Comparison of ENCODE assay signal across 29 mouse cellular contexts in the genomic region with DNA sequence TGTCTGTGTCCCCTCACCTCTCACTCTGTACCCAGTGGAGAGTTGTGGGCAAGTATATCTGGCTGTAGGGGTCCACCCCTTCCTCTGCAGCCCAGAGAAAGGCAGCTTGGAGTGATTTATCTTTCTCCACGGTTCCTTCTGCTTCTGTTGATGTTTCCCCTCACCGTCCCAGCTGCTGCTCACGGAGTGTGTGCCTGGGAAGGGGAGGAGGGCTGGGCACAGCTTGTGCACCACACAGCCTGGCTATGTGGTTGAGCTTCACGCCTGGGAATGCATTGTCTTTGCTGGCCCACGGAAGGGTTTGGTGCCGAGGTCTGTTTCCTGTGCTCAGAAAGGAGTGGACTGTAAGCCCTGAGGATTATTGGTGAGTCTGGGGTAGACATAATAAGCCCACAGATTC. TPM values are rescaled to one million over a fixed set of nuclear protein-coding genes. Genes with fewer than 3 reads are reported as not detected.
DNase-seq lines count a peak whose midpoint lies in the region; ATAC-seq and TF ChIP-seq lines count a peak whose summit lies in the region.
"Had no signal": no experiment of that assay in that cellular context is flagged by ENCODE, and none has a peak within 500 bp of the region (broad histone marks: within the 10 kb centered on the region; RNA-seq: fewer than 3 reads in every experiment).

No protein-coding gene starts in this region.

- H3K36me3 ChIP-seq in heart, embryonic 13.5 days = peaks cover 82% of the 10 kb centered on the region
- no peaks in the 10 kb centered on the region for H3K36me3 ChIP-seq in lung, postnatal 0 days (ENCODE audit: insufficient read depth, low read length)
- H3K36me3 ChIP-seq: embryonic facial prominence, embryonic 12.5 days; limb, embryonic 13.5 days; liver, embryonic 13.5 days; midbrain, embryonic 15.5 days; stomach, embryonic 15.5 days had no signal

- no peaks in the 10 kb centered on the region for H3K27me3 ChIP-seq in heart, embryonic 13.5 days (replicated peaks)
- H3K27me3 ChIP-seq in lung, postnatal 0 days (replicated peaks; ENCODE audit: insufficient read depth, low read length) = no peaks in the 10 kb centered on the region
- H3K27me3 ChIP-seq: embryonic facial prominence, embryonic 12.5 days; limb, embryonic 13.5 days; liver, embryonic 13.5 days; midbrain, embryonic 15.5 days; stomach, embryonic 15.5 days had no signal

- peak overlapping the region; percentile 39 for H3K27ac ChIP-seq in heart, embryonic 13.5 days (replicated peaks)
- no peak overlapping the region for H3K27ac ChIP-seq in lung, postnatal 0 days (ENCODE audit: low read length)
- H3K27ac ChIP-seq in layer of hippocampus, adult 2 months = no peak overlapping the region
- H3K27ac ChIP-seq: embryonic facial prominence, embryonic 12.5 days; hindbrain, postnatal 0 days; limb, embryonic 13.5 days; liver, embryonic 13.5 days; midbrain, embryonic 15.5 days; stomach, embryonic 15.5 days had no signal

- H3K4me2 ChIP-seq in heart, embryonic 13.5 days = no peak overlapping the region
- H3K4me2 ChIP-seq in lung, postnatal 0 days (replicated peaks; ENCODE audit: low read depth, low read length) = no peak overlapping the region
- H3K4me2 ChIP-seq: embryonic facial prominence, embryonic 12.5 days; limb, embryonic 13.5 days; liver, embryonic 13.5 days; midbrain, embryonic 15.5 days; stomach, embryonic 15.5 days had no signal

- TF ChIP-seq EP300 in lung, postnatal 0 days (IDR thresholded peaks at IDR 0.05) = no peak

- H3K9ac ChIP-seq in heart, embryonic 13.5 days = peak overlapping the region; percentile 30
- no peak overlapping the region for H3K9ac ChIP-seq in lung, postnatal 0 days (replicated peaks; ENCODE audit: low read depth)
- H3K9ac ChIP-seq: embryonic facial prominence, embryonic 12.5 days; forebrain, postnatal 0 days; limb, embryonic 13.5 days; liver, embryonic 13.5 days; midbrain, embryonic 15.5 days; stomach, embryonic 15.5 days had no signal

- no peak overlapping the region for H3K4me3 ChIP-seq in heart, embryonic 13.5 days
- H3K4me3 ChIP-seq in lung, postnatal 0 days (ENCODE audit: low read depth, low read length) = no peak overlapping the region
- H3K4me3 ChIP-seq in layer of hippocampus, adult 2 months = no peak overlapping the region
- H3K4me3 ChIP-seq: embryonic facial prominence, embryonic 12.5 days; limb, embryonic 13.5 days; liver, embryonic 13.5 days; midbrain, embryonic 15.5 days; stomach, embryonic 15.5 days had no signal

- no peaks in the 10 kb centered on the region for H3K9me3 ChIP-seq in heart, embryonic 13.5 days
- no peaks in the 10 kb centered on the region for H3K9me3 ChIP-seq in lung, postnatal 0 days (ENCODE audit: low read length)
- H3K9me3 ChIP-seq: embryonic facial prominence, embryonic 12.5 days; limb, embryonic 13.5 days; liver, embryonic 13.5 days; midbrain, embryonic 15.5 days; stomach, embryonic 15.5 days had no signal

- H3K4me1 ChIP-seq in heart, embryonic 13.5 days = peaks cover 45% of the 10 kb centered on the region
- H3K4me1 ChIP-seq in lung, postnatal 0 days (ENCODE audit: insufficient read depth, low read depth, low read length) = no peaks in the 10 kb centered on the region
- H3K4me1 ChIP-seq: midbrain, embryonic 15.5 days; stomach, embryonic 15.5 days had no signal

- TF ChIP-seq CTCF in lung, postnatal 0 days (IDR thresholded peaks at IDR 0.05) = no peak
- TF ChIP-seq CTCF in layer of hippocampus, adult 2 months (conservative IDR thresholded peaks at IDR 0.05) = no peak

- DNase-seq in heart, adult 9 months (ENCODE audit: low spot score in 2 of 2) = no peak
- no peak for DNase-seq in lung, postnatal 0 days (ENCODE audit: low spot score)
- no peak for DNase-seq in lung, postnatal 4 days
- DNase-seq in embryo, embryonic 11 days = peak; percentile 47
- DNase-seq in layer of hippocampus, adult 2 months (ENCODE audit: low spot score in 2 of 2) = no peak
- no peak for DNase-seq in layer of hippocampus, adult 18-20 months (ENCODE audit: low spot score in 2 of 2)
- DNase-seq: adrenal gland, postnatal 10 days; cerebellum, adult 8-10 months; cerebellum, postnatal 36 days; forebrain, postnatal 0 days; gastrocnemius, postnatal 36 days; heart, postnatal 4 days; kidney, adult 9 months; liver, embryonic 13.5 days; lung, adult 2 months; thymus, postnatal 25 days had no signal

- WGBS in heart, embryonic 13.5 days = 30% methylated on average over 6 of the region's 6 CpGs
- 18% methylated on average over 6 of the region's 6 CpGs for WGBS in lung, postnatal 0 days

- ATAC-seq in heart, embryonic 13.5 days (ENCODE audit: extremely low read depth, insufficient number of reproducible peaks, low FRiP score, low TSS enrichment) = no peak; the same call in 1 of the 2 replicates
- ATAC-seq in lung, postnatal 0 days = peak; percentile 47
- ATAC-seq in megakaryocyte progenitor cell, adult 5-6 weeks (replicated peaks; ENCODE audit: poor library complexity) = peak; percentile 76
- ATAC-seq: activated CD4-positive, CD25-positive, alpha-beta regulatory T cell, adult 4 months; forebrain, postnatal 0 days; hindbrain, postnatal 0 days; intestine, embryonic 16.5 days; midbrain, embryonic 15.5 days had no signal

RNA-seq across cellular contexts. Expression of gene Alpk3, which starts 9.3 kb away (rescaled TPM):
- 21.4 and 23.5 TPM in 2 replicates for polyA plus RNA-seq in heart, embryonic 13.5 days (2015; fragmentation: Nextera tagmentation; extraction: Ambion mirVana)
- polyA plus RNA-seq in lung, postnatal 0 days (2015; fragmentation: Nextera tagmentation; extraction: Ambion mirVana) = 0.70 and 0.80 TPM in 2 replicates
- total RNA-seq in megakaryocyte progenitor cell, adult 5-6 weeks (2015) = 0.34 and 0.35 TPM in 2 replicates
- 0.67 and 0.95 TPM in 2 replicates for total RNA-seq in megakaryocyte progenitor cell, adult 5-6 weeks (2017)
- under 1 TPM; 0.64 to 0.67 TPM for total RNA-seq in layer of hippocampus, adult 2 months (2021)
- total RNA-seq in layer of hippocampus, adult 18-20 months (2021) = under 1 TPM; 0.79 to 0.82 TPM
- polyA plus RNA-seq: forebrain, embryonic 11.5 days had no signal

RNA-seq across cellular contexts. Expression of gene Slc28a1, which starts 47.9 kb away (rescaled TPM):
- 0.05 and 0.11 TPM in 2 replicates for polyA plus RNA-seq in heart, embryonic 13.5 days (2015; fragmentation: Nextera tagmentation; extraction: Ambion mirVana)
- 0.05 and 0.06 TPM in 2 replicates for polyA plus RNA-seq in lung, postnatal 0 days (2015; fragmentation: Nextera tagmentation; extraction: Ambion mirVana)
- total RNA-seq in megakaryocyte progenitor cell, adult 5-6 weeks (2015) = not detected in 2 replicates
- not detected in 2 replicates for total RNA-seq in megakaryocyte progenitor cell, adult 5-6 weeks (2017)
- not detected for total RNA-seq in layer of hippocampus, adult 2 months (2021)
- under 1 TPM in 1 of 2 experiments, not detected in 1; 0.10 TPM for total RNA-seq in layer of hippocampus, adult 18-20 months (2021)
- total RNA-seq: layer of hippocampus, postnatal 14 days; MEL had no signal
- polyA plus RNA-seq: activated CD4-positive, CD25-positive, alpha-beta regulatory T cell, adult 4 months; embryonic facial prominence, embryonic 12.5 days; forebrain, embryonic 11.5 days; midbrain, embryonic 15.5 days; neural tube, embryonic 14.5 days had no signal
